Mouse (Mus musculus): ENCODE measurements around the gene Epop.

GRCm38 (mm10) chr11:97628568-97629518 is 659 bp downstream of the Epop start:
- TF ChIP-seq POLR2A (IDR thresholded peaks at IDR 0.05; ENCODE audit: control insufficient read depth, low read depth, low read length) (no peak), CTCF (IDR thresholded peaks at IDR 0.05; ENCODE audit: control insufficient read depth, insufficient read depth, insufficient replicate concordance, low read depth, low read length) (no peak)

Measured in testis, adult 2 months (tissue).